Mouse (Mus musculus): Measurements from ENCODE around the gene Ccnd2.

- TF ChIP-seq GATA1 (IDR thresholded peaks at IDR 0.05; ENCODE audit: borderline replicate concordance, low read length), result no peak
- no peak for TF ChIP-seq FLI1 (IDR thresholded peaks at IDR 0.05; ENCODE audit: low read length)
These were observed 9.6 kb downstream of the Ccnd2 start for GRCm38 (mm10) chr6:127142154-127143123.
